Mouse (Mus musculus): ENCODE data around the gene Taf1d.
"Not testable (repeated sequence)": the region's sequence is repeated elsewhere in the genome, so short reads cannot be mapped to it uniquely, and the experiment has no call there.

Gene Taf1d

DNA sequence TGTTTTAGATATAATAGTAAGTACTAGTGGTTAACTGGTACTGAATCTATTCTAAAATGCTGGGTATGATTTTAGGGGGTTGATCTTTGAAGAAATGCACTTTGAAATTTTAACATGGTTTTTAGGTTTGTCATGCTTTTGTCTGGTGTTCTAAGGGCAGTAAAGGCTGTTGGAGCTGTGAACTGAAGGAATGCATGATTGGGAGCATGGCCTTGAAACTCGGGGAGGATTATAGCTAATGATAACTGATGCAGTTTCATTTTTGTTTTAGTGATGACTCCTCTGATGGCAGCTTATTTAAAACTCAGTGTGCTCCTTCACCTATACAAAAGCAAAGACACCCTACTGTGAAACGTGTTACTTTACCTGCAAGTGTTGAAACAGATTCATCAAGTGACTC, 2.2 kb downstream of the Taf1d start:
- no peak for DNase-seq (ENCODE audit: low spot score)

DNA sequence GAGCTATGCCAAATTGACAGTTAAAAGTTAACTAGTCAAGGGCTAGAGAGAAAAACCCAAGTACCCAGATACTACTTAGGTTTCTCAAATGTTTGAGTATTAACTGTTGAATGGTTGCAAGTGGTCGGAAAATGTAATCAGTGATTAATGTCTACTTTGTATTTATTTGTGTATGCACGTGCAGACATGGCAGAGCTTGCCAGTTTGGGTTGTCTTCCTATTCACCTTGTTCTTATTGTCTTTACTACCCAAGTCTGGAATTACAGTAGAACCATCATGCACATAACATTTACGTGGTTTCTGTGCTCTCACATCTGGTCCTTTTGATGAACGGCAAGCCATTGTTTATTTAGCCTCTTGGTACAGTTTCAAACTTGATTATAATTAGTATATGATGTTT, 3.4 kb downstream of the Taf1d start:
- no peak for DNase-seq (ENCODE audit: low spot score)

DNA sequence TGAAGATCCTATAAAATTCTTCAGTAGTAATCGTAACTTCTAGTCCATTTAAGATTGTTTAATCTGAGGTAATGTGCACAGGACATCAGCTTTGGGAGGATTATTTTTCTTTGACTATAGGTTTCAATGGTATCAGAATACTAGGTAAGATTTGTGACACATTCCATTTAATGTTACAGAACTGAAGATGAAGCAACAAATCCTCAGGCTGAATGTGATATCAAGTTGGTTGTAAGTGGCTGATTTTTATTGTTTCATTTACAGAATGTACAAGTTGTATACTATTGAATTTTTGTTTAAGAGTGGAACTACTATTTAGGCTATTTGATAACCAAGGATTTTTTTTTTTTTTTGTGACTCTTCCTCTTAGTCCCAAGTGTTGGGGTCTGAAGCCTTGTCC, 4.2 kb downstream of the Taf1d start:
- DNase-seq (ENCODE audit: low spot score), result no peak

DNA sequence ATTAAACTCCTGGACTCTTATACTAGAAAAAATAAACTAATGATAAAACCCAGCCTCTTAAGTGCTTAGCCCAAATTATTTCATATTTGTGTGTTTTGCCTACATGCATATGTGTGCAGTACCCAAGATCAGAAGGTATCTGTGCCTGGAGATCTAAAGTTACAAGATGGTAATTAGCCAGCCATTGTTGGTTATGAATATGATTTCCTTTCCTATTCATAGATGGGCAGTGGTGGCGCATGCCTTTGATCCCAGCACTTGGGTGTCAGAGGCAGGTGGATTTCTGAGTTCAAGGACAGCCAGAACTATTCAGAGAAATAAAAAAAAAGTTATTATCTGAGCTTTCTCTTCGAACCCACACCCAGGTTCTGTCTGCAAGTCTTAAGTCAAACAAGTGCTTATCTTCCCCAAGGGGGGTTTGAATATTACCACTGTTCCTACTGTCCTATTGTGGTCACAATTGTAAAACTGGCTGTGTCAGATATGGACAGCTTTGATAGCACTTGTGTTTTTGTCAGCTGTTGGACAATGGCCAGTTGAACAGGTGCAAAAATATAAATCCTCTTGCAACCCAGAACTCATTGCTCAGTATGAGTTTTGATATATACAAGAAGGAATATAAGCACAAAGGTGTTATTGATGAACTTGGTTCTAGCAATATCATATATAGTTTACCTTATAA, 6.2 kb downstream of the Taf1d start:
- no peak for DNase-seq (ENCODE audit: low spot score)

DNA sequence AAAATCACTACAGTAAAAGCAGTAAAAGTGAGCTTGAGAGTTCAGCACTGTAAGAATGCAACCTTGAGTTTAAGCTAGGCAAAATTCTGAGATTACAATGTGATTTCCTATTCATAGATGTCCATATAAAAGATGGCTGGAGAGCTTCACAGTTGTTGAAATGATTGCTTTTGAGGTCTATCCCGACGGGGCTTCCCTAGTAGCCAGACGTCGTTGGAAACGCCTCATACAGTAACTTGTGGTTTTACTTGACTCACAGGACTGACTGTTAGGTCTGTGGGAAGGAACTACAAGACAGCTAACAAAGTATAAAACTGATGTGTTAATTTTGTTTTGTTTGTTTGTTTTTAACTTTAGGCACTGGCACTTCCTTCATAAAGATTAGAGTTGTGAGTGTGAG, 7.6 kb downstream of the Taf1d start:
- no peak for DNase-seq (ENCODE audit: low spot score)

DNA sequence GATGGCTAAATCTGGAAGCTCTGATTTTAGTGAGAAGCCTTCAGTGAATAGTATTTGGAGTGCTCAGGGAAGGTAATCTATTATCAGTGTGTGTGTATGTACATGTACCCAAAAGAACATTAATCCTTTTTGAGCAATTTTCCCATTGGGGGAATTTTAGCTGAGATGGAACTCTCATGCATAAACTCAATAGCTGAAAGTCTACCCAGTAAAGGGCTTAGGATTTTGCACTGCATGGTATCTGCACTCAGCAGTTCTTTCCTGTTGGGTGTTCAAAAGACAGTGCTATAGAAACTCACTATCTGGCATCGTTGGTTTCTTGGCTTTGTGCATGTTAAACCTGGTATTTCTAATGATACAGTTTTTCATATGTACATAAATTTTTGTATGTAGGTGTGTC, 8.6 kb downstream of the Taf1d start:
- DNase-seq (ENCODE audit: low spot score), result no peak

DNA sequence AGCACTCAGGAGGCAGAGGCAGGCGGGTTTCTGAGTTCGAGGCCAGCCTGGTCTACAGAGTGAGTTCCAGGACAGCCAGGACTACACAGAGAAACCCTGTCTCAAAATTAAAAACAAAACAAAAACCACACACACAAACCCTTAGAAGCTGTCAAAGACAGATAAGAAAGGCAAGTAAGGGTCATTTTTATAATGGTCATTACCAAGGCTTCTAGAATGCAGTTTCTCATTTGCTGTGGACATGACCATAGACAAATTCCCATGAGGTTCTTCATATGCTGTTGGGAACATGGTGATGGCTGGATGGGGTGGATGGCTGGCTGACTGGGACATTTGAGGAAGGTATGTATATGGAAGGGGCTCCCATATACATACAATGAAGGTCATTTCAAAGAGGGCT, 10.3 kb downstream of the Taf1d start:
- not testable (repeated sequence) for DNase-seq (ENCODE audit: low spot score)

DNA sequence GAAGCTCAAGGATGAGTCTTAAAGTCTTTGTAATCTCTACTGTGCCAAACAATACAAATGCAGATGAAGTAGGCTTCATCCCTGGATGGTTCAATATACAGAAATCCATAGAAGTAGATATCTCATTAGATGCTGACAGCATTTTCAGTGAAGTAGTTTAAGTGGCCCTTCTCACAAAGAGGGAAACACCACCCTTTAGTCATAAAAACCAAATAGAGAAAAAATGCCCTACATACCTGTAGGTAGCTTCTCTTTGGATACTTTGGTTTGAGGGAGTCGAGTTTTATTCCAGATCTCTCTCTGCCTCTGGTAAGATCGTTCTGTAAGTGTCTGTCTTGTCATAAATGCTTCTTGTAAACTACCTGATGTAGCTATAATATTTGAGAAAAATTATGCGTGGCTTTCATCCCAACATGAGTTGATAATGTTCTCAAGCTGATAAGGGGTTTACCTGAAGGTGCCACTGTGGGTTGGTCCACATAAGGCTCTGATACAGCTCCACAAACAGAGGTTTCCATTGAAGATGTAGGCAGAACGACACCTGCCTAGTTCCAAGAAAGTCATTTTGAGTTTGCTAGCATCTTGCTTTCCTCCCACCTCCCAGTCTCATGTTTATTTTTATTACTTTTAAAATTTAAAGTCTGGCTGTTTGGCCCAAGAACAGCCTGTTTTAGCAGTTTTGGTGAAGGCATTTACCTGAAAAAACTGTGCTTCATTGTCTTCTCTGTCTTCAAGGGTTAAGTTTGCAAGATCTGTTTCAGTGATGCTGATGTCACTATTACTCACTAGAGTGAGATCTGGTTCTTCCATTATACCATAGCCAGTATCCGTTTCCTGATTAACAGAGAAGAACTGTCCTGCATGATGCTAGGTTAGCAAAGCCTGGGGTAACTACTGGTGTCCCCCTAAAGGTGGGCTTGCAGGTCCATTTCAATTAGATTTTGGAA, 11.5 kb downstream of the Taf1d start:
- no peak for DNase-seq (ENCODE audit: low spot score)

DNA sequence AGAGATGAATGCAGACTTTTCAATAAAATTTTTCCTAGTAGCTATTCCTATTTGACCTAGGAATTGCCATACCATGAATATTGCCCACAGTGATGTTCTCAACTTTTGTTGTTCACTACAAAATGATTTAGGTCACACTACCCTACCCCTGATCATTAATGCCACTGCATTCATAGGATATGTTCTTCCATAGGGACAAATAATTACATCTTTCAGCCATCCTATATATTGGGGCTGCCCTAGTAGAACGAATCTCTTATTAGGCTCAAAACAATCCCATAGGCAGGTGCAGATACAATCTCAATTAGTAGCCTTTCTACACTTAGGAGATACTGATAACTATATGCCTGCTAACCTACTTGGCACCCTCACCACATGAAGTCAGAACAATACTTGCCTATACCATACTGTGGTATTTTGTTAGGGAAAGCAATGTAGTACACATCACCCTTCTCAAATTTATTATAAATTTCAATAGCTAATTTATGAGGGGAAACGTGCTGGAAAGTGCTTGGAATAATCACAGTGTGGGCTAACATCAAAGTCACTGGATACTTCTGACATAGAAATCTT, 12.2 kb downstream of the Taf1d start:
- DNase-seq (ENCODE audit: low spot score), result no peak

DNA sequence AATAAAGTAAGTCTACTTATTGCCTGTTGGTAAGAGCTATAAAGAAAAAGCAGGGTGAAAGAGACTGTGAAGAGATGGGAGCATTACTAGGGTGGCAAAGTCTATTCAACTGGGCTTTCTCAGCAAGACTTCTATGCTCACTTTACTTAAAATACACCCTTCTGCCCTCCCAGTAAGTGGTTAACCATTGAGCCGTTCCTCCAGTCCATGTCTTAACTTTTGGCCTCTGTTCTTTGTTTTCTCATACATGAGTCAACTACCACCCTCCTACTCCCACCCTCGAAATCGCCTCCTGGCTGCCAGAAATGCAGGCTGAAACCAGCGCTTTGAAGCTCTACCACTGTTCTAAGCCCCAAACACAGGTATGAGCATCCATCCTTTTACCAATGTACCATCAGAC, 31.8 kb downstream of the Taf1d start:
- DNase-seq (ENCODE audit: low spot score), result no peak

DNA sequence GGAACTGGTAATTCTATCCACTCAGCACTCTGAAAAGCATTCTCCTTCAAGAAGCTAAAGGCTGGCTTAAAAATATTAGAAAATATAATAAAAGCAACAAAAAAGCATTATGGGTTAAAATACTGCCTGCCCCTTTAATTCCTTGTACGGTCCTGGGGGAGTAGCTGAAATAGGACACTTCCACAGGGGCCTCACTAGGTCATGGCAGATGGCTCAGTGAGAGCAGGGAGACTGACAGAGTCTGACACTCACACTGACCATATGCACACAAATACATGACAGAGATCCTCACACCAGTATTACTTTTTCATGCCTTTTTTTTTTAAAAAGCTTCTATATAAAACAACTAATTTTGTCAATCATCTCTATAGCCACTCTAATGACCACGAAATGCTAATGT, 43.9 kb downstream of the Taf1d start:
- no peak for DNase-seq (ENCODE audit: low spot score)

DNA sequence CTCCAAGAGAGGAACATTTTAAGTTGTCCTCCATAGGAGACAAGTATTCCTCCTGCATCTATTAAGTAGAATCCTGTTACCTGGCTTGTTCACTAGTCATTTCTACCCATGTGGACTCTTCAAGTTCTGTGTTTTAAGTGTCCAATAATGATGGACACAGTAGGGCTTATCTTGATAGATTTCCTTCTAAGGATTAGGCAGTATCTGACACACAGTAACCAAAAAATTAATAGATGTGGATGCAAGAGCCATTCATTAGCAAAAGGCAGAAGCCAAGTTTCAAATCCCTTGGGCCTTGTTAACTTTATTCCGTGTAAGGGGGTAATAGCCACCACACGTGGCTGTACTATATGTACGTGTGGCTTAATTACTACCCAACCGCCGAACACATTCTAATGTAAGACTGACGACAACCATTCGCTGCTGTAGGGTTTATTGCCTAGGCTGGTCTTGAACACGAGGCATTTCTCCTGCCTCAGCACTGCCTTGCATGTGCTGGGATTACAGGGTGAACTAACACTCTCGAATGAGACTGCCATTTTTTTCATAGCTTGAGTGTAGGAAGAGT, 51.0 kb downstream of the Taf1d start:
- no peak for DNase-seq (ENCODE audit: low spot score)

DNA sequence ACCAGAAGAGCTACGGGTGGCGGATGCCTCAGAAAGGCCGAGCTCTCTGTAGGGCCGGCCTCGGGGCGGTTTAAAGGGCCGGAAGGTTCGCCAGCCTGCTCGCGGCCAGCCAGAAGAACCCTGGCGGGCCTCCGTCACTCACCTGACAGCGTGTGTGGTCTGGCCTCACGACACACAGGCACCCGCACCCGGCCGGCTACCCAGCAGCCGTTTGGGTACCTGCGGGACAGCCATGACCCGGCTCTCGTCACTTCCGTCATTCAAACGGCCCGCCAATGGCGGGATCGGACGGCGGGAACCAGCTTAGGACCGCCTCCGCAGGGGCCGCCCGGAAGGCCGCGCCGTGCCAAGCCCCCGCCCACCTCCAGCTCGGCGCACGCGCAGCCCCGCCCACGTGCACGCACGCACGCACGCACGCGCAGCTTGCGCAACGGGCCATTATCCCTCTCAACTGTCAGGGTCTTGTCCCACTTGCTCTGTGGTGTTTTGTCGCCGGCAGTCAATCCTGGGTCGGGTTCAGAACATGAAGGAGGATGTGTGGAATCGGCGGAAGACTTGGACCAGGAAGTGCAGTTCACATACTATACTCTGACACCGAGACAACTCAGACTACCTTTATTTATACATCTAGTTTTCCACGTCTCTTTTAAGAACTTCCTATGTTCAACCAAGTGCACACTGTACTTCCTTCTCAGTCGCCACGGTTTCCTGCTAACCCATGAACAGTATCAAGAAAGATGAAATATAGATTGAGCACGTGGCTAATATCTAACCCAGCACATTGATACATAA, 51.7 kb downstream of the Taf1d start, which contains the start of gene Cep295:
Gene Cep295, minus strand, starts transcription at position 305 of the 792 bp plus-strand sequence.
- peak; percentile 92 for DNase-seq (ENCODE audit: low spot score)

DNA sequence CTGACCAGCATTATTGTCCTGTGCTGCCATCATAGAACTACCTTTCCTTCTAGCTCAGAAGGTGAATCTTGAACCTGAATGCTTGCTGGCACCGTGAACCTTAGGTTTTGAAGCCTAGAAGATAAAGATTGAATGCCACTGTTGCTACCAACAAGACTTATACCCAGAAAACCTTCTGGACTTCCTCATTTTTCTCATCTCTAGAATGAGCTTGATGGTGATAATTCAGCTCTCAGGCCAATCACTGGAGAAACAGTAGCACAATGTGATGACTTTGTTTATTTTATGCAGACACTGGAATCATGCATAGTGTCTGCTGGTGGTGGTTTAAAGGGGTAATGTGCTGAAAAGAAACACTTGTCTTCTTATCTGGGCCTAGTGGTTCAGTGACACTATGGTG, 58.8 kb downstream of the Taf1d start:
- no peak for DNase-seq (ENCODE audit: low spot score)

DNA sequence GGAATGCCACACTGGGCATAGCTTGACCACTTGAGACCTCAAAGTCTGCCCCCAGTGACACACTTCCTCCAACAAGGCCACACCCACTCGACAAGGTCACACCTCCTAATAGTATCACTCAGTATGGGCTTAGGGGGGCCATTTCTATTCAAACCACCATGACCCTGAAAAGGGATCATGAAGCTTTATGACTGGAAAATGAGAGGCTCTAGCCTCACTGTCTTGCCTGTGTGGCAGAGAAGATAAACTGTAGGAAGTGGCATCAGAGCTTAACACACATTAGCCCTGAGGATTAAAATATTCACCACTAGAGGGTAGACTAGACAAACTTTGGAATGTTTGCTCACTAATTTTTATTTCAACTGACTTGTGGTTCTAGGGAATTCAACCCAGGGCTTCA, 59.8 kb downstream of the Taf1d start:
- peak; percentile 53 for DNase-seq (ENCODE audit: low spot score)

DNA sequence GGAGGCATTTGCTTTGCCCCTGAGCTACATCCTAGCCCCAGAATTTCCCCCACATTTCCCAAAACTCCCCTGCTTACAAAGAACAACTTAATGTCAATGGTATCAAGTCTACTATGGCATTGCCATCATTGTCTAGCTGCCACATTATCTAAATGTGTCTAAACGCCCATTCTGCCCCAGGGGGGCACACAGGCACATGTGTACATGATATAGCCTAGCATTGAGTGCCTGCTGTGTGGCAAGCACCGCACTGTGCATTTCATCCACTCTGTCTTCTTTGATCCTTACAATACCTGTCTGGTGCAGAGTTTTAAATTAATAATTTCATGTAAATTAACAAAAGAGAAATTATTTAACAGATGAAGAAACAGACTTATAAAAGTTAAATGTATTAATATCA, 60.2 kb downstream of the Taf1d start:
- DNase-seq (ENCODE audit: low spot score), result no peak
